Mouse (Mus musculus) CH12.LX (cell line): Measurements from ENCODE around the gene Clmp. TPM values are rescaled to one million over a fixed set of nuclear protein-coding genes. Genes with fewer than 3 reads are reported as not detected.

ENCODE experiments used
- DNase-seq: peaks from one replicate; pipeline ENCODE4 v3.0.0-alpha.2; 2013; ENCODE audit errors: extremely low read depth
- H3K27ac ChIP-seq: 2 replicates; pipeline ENCODE4 v1.5.1; 2012; ENCODE audit warnings: low read depth, mild to moderate bottlenecking, control low read depth, moderate library complexity; ENCODE audit not compliant: insufficient read depth
- H3K27me3 ChIP-seq: replicated peaks from 2 replicates; pipeline ENCODE3; 2012; ENCODE audit warnings: inconsistent platforms
- H3K36me3 ChIP-seq, 2 experiments: replicated peaks in 1 of 2; 2 replicates each; pipeline versions ENCODE3 to v1.6.1; 2012; ENCODE audit warnings: inconsistent platforms in 1 of 2, low read length in 1 of 2, mild to moderate bottlenecking in 1 of 2, mixed read lengths in 1 of 2, moderate library complexity in 1 of 2; ENCODE audit not compliant: control insufficient read depth in 1 of 2, insufficient read depth in 1 of 2
- H3K4me1 ChIP-seq, 2 experiments: 2 replicates each; pipeline ENCODE4 v1.6.1; 2012; ENCODE audit warnings: inconsistent platforms in 1 of 2, moderate library complexity in 1 of 2; ENCODE audit not compliant: insufficient read depth in 2 of 2, control insufficient read depth in 1 of 2
- H3K4me2 ChIP-seq: 2 replicates; pipeline ENCODE4 v1.6.1; 2012; ENCODE audit warnings: low read depth, mild to moderate bottlenecking, control low read depth; ENCODE audit not compliant: poor library complexity, insufficient read depth, severe bottlenecking
- H3K4me3 ChIP-seq, 3 experiments: fragments of 150-350 bp in 1 of 3; sonication (generic) in 1 of 3; replicated peaks in 1 of 3; 2 replicates each; pipeline versions ENCODE3 to v1.5.1; 2011 to 2012; ENCODE audit warnings: low read depth in 2 of 3, low read length in 2 of 3, mild to moderate bottlenecking in 2 of 3, moderate library complexity in 2 of 3, control low read depth in 1 of 3, improper control_type of control experiment in 1 of 3, inconsistent platforms in 1 of 3, mixed read lengths in 1 of 3; ENCODE audit not compliant: poor library complexity in 1 of 3
- H3K79me2 ChIP-seq: replicated peaks from 2 replicates; pipeline ENCODE4 v1.6.1; 2012; ENCODE audit warnings: mild to moderate bottlenecking, moderate library complexity; ENCODE audit not compliant: control insufficient read depth, poor library complexity, insufficient read depth, severe bottlenecking; ENCODE audit errors: extremely low read depth
- H3K9ac ChIP-seq: 2 replicates; pipeline ENCODE4 v1.6.1; 2012; ENCODE audit warnings: low read depth, mild to moderate bottlenecking, control low read depth, moderate library complexity; ENCODE audit not compliant: insufficient read depth
- H3K9me3 ChIP-seq: replicated peaks from 2 replicates; pipeline ENCODE3; 2012; ENCODE audit warnings: low read length, inconsistent platforms, mixed read lengths
- BHLHE40 ChIP-seq: IDR thresholded peaks from 2 replicates; pipeline ENCODE4 v1.6.1; 2011; ENCODE audit warnings: mild to moderate bottlenecking, low read depth, low read length, improper control_type of control experiment
- CHD1 ChIP-seq: IDR thresholded peaks from 2 replicates; pipeline ENCODE4 v1.6.1; 2012; ENCODE audit warnings: low read depth, low read length, improper control_type of control experiment, inconsistent platforms
- E2F4 ChIP-seq: IDR thresholded peaks from 2 replicates; pipeline ENCODE4 v1.6.1; 2011; ENCODE audit warnings: low read depth, low read length, improper control_type of control experiment; ENCODE audit not compliant: insufficient replicate concordance
- EP300 ChIP-seq: IDR thresholded peaks from 2 replicates; pipeline ENCODE4 v1.6.1; 2011; ENCODE audit warnings: low read length, improper control_type of control experiment
- ETS1 ChIP-seq: conservative IDR thresholded peaks from 2 replicates; pipeline ENCODE4 v1.6.1; 2012; ENCODE audit warnings: low read depth, mild to moderate bottlenecking, inconsistent platforms, low read length, improper control_type of control experiment, moderate library complexity
- IRF4 ChIP-seq: IDR thresholded peaks from 2 replicates; pipeline ENCODE4 v1.6.1; 2014; ENCODE audit warnings: low read depth, mild to moderate bottlenecking, inconsistent platforms, low read length, improper control_type of control experiment
- JUN ChIP-seq: IDR thresholded peaks from 2 replicates; pipeline ENCODE4 v1.6.1; 2011; ENCODE audit warnings: low read depth, mild to moderate bottlenecking, low read length, improper control_type of control experiment, moderate library complexity; ENCODE audit not compliant: insufficient read depth
- JUND ChIP-seq: conservative IDR thresholded peaks from 2 replicates; pipeline ENCODE4 v1.6.1; 2011; ENCODE audit warnings: low read depth, low read length, improper control_type of control experiment
- MAX ChIP-seq: IDR thresholded peaks from 2 replicates; pipeline ENCODE4 v1.6.1; 2011; ENCODE audit warnings: low read length, improper control_type of control experiment
- MAZ ChIP-seq: IDR thresholded peaks from 2 replicates; pipeline ENCODE4 v1.6.1; 2012; ENCODE audit warnings: low read depth, mild to moderate bottlenecking, inconsistent platforms, low read length, improper control_type of control experiment, moderate library complexity
- MYC ChIP-seq: IDR thresholded peaks from 2 replicates; pipeline ENCODE4 v1.6.1; 2011; ENCODE audit warnings: low read depth, mild to moderate bottlenecking, improper control_type of control experiment, low read length
- PAX5 ChIP-seq: IDR thresholded peaks from 2 replicates; pipeline ENCODE4 v1.6.1; 2012; ENCODE audit warnings: low read length, inconsistent platforms, mixed read lengths
- POLR2A ChIP-seq: IDR thresholded peaks from 2 replicates; pipeline ENCODE4 v1.6.1; 2011; ENCODE audit warnings: low read depth, mild to moderate bottlenecking, improper control_type of control experiment, low read length
- SMC3 ChIP-seq: IDR thresholded peaks from 2 replicates; pipeline ENCODE4 v1.6.1; 2011; ENCODE audit warnings: low read depth, low read length, improper control_type of control experiment
- TBP ChIP-seq: conservative IDR thresholded peaks from 2 replicates; pipeline ENCODE4 v1.6.1; 2011; ENCODE audit warnings: low read depth, low read length, improper control_type of control experiment
- TCF12 ChIP-seq: IDR thresholded peaks from 2 replicates; pipeline ENCODE4 v1.6.1; 2014; ENCODE audit warnings: low read depth, mild to moderate bottlenecking, inconsistent platforms, low read length, improper control_type of control experiment
- USF1 ChIP-seq: IDR thresholded peaks from 2 replicates; pipeline ENCODE4 v1.6.1; 2014; ENCODE audit warnings: low read depth, mild to moderate bottlenecking, inconsistent platforms, low read length, improper control_type of control experiment
- USF2 ChIP-seq: conservative IDR thresholded peaks from 2 replicates; pipeline ENCODE4 v1.6.1; 2011; ENCODE audit warnings: low read depth, low read length, improper control_type of control experiment
- ZC3H11A ChIP-seq: IDR thresholded peaks from 2 replicates; pipeline ENCODE4 v1.6.1; 2012; ENCODE audit warnings: low read depth, mild to moderate bottlenecking, inconsistent platforms, low read length, improper control_type of control experiment
- ZKSCAN1 ChIP-seq: IDR thresholded peaks from 2 replicates; pipeline ENCODE4 v1.6.1; 2012; ENCODE audit warnings: low read depth, inconsistent platforms, low read length, improper control_type of control experiment, borderline replicate concordance
- ZMIZ1 ChIP-seq: IDR thresholded peaks from 2 replicates; pipeline ENCODE4 v1.6.1; 2012; ENCODE audit warnings: low read depth, mild to moderate bottlenecking, inconsistent platforms, low read length, improper control_type of control experiment
- ZNF384 ChIP-seq: IDR thresholded peaks from 2 replicates; pipeline ENCODE4 v1.6.1; 2012; ENCODE audit warnings: low read depth, low read length, improper control_type of control experiment, inconsistent platforms
- dilution Hi-C: fragments of 300-500 bp; cut with MboI; formaldehyde crosslinking; loops from 2 replicates; pipeline ENCODE4 v1.14.3; 2020; ENCODE audit warnings: low sequenced_read_pairs; ENCODE audit not compliant: extremely low pct_unique_long_range_greater_than_20kb, extremely low pct_ligation_motif_present
- in situ Hi-C: fragments of 300-500 bp; cut with MboI; formaldehyde crosslinking; loops from 3 replicates; pipeline ENCODE4 v1.14.3; 2019; ENCODE audit warnings: low sequenced_read_pairs, low pct_ligation_motif_present, low pct_unique_long_range_greater_than_20kb, mixed read lengths
- polyA plus RNA-seq: library from polyadenylated mRNA; unstranded; fragments of >175 nt; gene quantifications from 2 replicates; pipeline ENCODE4 v1.2.1, GENCODE M21; 2012; ENCODE audit warnings: low read depth; ENCODE audit not compliant: insufficient read length
- total RNA-seq, 2 experiments: library from RNA; depleted of rRNA; stranded (reverse); fragments of 300-350 nt in 1 of 2; fragments of >200 nt in 1 of 2; gene quantifications; 2 replicates each; pipeline ENCODE4 v1.2.3; 2012 to 2014

The Clmp gene
- total and polyA plus RNA-seq, 3 experiments, result not detected

DNA sequence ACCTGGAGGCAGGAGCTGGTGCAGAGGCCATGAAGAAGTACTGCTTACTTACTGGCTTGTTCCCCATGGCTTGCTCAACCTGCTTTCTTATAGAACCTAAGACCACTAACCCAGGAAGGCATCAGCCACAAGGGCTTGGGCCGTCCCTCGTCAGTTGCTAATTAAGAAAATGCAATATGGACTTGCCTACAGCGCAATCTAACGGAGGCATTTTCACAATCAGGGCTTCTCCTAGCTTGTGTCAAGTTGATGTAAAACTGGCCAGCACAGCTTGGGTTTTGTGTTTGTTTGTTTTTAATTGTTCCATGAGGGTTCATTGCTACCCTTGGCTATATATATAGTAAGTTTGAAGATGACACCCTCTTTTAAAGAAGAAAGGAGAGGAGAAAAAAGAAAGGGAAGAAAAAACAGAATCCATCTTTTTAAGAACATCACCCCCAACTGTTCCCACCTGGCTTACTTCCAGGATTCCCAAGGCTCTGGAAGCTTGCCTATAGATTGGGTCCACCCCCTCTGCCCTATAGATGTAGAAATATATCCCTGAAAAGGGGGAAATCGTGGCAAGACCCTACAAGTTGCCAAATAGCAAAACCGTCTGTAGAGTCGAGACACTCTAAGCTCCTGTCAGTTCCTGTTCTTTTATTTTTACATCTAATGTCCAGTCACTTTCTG lies 42.2 kb downstream of the Clmp start:
- dilution Hi-C loops, result no loop called here
- peaks cover 0 to 17% of the 10 kb centered on the region in 2 experiments; a peak in 2 of 4 replicates for H3K4me1 ChIP-seq
- no peak for DNase-seq
- H3K36me3 ChIP-seq, result no peaks in the 10 kb centered on the region
- H3K79me2 ChIP-seq, result no peaks in the 10 kb centered on the region
- in situ Hi-C loops, result no loop called here
- H3K9me3 ChIP-seq, result peaks cover 3% of the 10 kb centered on the region
- H3K27ac ChIP-seq, result no peak overlapping the region
- TF ChIP-seq USF1 (no peak), E2F4 (no peak)
- H3K27me3 ChIP-seq, result peaks cover 19% of the 10 kb centered on the region
- no peak overlapping the region for H3K9ac ChIP-seq
- no peak overlapping the region for H3K4me3 ChIP-seq
- no peak overlapping the region for H3K4me2 ChIP-seq

DNA sequence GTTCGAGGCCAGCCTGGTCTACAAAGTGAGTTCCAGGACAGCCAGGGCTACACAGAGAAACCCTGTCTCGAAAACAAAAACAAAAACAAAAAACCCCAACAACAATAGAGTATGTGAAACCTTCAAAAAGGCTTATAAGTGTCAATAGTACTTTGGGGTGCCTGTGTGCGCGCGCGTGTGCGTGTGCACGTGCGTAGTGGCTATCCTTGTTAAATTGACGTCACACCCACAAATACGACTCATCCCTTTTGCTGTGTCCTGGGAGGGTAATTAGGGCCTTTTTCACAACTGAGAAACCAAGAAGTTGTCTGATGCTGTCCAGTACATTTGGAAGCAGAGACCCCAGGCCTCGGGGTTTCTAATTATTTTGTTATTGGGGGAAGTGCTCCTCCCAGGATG lies 44.5 kb downstream of the Clmp start:
- dilution Hi-C loops (no loop called here), in situ Hi-C loops (no loop called here)
- Histone ChIP-seq H3K4me1 (peaks cover 0 to 12% of the 10 kb centered on the region in 2 experiments; a peak in 2 of 4 replicates), H3K27ac (no peak overlapping the region), H3K9ac (no peak overlapping the region), H3K4me3 (no peak overlapping the region), H3K36me3 (no peaks in the 10 kb centered on the region), H3K4me2 (no peak overlapping the region; the same call in 1 of the 2 replicates), H3K9me3 (peaks cover 3% of the 10 kb centered on the region), H3K27me3 (peaks cover 28% of the 10 kb centered on the region), H3K79me2 (no peaks in the 10 kb centered on the region)
- DNase-seq, result no peak
- TF ChIP-seq TBP (no peak), CHD1 (no peak), ZKSCAN1 (no peak), EP300 (0 out of 2 replicates have a peak, but pooled peaks have one; percentile 29), PAX5 (no peak), USF2 (no peak), BHLHE40 (peak; percentile 41)
- TF ChIP-seq, all 38 proteins: peak for 2

GRCm38 (mm10) chr9:40730701-40731590 lies 45.2 kb downstream of the Clmp start:
- TF ChIP-seq TCF12 (peak; percentile 25; the same call in 1 of the 2 replicates), IRF4 (no peak), ZC3H11A (no peak), ZNF384 (no peak), MYC (no peak), SMC3 (no peak), JUND (no peak), JUN (no peak), E2F4 (no peak), POLR2A (no peak), EP300 (0 out of 2 replicates have a peak, but pooled peaks have one; percentile 1), MAZ (no peak), BHLHE40 (peak; percentile 46), ETS1 (peak; percentile 51; the same call in 1 of the 2 replicates), MAX (no peak), ZMIZ1 (no peak)
- Histone ChIP-seq H3K27ac (no peak overlapping the region), H3K79me2 (no peaks in the 10 kb centered on the region), H3K27me3 (peaks cover 32% of the 10 kb centered on the region), H3K4me2 (peak overlapping the region; percentile 69; the same call in 1 of the 2 replicates), H3K9ac (no peak overlapping the region), H3K36me3 (no peaks in the 10 kb centered on the region), H3K4me3 (no peak overlapping the region), H3K9me3 (peaks cover 3% of the 10 kb centered on the region), H3K4me1 (peaks cover 0 to 12% of the 10 kb centered on the region in 2 experiments; a peak in 2 of 4 replicates)
- in situ Hi-C loops (no loop called here), dilution Hi-C loops (no loop called here)
- peak; percentile 56 for DNase-seq
